Mouse (Mus musculus) frontal cortex, adult 2 months (tissue): Measurements from ENCODE around the gene Wwox. TPM values are rescaled to one million over a fixed set of nuclear protein-coding genes. Genes with fewer than 3 reads are reported as not detected.

Experiments used
- DNase-seq, 2 experiments: peaks; one replicate each; pipeline ENCODE4 v3.0.0; 2022; ENCODE audit warnings: low spot score in 1 of 2; ENCODE audit errors: extremely low spot score in 1 of 2
- polyA plus RNA-seq: library from polyadenylated mRNA; depleted of rRNA; stranded (reverse); fragments of >200 nt; gene quantifications from 2 replicates; pipeline ENCODE4 v1.2.3, GENCODE M21; 2012

Gene Wwox
- polyA plus RNA-seq, 1 experiment: 17.9 TPM

GRCm38 (mm10) chr8:114636376-114636775 is 196.9 kb downstream of the Wwox start:
- DNase-seq: no peak

DNA sequence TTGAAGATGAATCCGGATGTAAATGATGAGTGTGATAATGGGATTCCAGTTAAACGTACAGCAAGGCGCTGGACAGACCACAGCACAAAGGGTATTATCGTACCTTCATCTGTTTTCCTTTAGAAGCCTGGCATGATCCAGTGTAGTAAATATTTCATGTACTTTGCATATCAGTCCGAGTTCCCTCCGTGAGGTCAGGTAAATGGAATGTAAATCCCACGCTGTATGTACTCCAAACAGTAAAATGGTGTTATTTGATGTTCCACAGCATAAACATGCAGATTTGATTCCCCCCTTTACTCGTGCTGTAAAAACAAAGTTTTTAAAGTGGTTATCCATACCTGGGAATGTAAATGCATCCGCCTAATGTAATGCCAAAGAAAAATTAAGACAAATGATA is 202.4 kb downstream of the Wwox start:
- DNase-seq: no peak

- DNase-seq: no peak
These were observed 211.3 kb downstream of the Wwox start for GRCm38 (mm10) chr8:114650789-114651188.

GRCm38 (mm10) chr8:114657789-114658188 is 218.3 kb downstream of the Wwox start:
- no peak for DNase-seq

GRCm38 (mm10) chr8:114658475-114658874 is 219.0 kb downstream of the Wwox start:
- DNase-seq: no peak

- DNase-seq: no peak
These were observed 223.6 kb downstream of the Wwox start for GRCm38 (mm10) chr8:114663053-114663452.

DNA sequence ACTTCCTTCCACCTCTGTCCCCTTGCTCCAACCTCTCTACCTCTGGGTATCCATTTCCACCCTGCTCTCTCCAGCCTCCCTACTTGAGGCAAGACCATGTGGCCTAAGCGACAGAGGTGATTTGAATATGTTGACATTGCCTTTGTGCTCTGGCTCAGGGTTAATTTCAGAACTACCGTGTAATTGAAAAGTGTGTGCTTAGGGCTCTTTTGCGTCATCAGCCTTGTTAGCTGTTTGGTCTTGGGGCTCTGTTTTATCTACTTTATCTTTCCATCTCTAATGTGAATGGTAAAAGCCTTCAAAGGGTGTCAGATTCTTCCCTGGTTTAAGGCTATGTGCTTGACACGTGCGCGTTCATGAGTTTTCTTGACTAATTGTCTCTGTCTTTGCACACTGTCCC is 226.1 kb downstream of the Wwox start:
- no peak for DNase-seq

- DNase-seq: no peak
These were observed 231.3 kb downstream of the Wwox start for GRCm38 (mm10) chr8:114670801-114671200.

DNA sequence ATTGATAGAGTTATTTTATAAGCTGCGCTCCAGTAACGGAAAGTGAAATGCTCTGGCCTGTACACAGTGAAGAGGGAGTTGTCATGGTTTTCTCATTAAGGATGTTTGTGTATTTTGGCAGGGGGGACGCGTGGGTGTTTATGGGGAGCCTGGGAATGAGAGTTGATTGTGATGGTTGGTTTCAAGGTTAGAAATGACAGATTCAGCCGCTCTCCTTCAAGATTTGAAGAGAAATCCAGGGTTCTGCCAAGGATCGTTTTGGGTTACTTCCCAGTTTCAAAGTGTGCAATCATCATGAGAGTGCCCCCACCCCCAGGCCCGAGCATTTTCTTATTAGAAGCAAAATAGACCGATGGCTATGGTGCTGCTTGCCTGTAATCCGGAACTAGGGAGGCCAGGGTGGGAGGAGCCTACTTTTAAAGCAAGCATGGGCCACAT is 231.8 kb downstream of the Wwox start:
- no peak for DNase-seq

DNA sequence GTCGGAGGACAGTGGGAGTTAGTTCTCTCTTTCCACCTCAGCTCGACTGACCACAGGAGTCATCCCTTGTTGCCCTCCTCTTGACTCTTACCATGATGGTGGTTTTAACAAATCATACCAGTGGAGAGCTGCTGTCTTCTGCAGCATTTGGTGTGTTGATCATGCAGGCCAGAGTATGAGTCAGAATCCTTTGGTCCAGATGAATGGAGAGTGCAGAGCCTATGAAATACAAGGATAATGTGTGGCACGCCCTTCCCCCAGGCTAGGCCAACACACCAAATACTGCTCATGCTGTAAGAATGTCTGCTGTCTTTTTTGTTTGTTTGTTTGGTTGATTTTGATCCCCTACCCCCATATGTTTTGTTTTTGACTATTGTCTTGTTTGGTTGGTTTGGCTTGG is 234.0 kb downstream of the Wwox start:
- DNase-seq: no peak

DNA sequence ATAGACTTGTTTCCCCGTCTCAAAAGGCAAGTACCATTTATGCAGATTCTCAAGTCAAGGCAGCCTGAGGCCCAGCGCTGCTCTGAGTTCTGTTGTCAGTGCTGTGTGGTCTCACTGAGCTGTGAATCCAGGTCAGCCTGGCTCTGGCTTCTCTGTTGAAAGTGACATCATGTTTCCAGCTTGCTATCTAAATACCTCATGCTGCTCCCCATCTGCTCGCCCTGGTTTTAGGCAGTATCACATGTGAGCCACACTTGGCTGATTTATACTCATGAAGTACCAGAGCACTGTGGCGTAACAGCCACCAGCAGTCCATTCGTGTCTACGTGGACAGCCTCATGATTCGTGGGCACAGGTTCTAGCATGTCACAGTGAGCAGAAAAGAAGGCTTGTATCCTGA is 235.7 kb downstream of the Wwox start:
- DNase-seq: peak; percentile 14 to 58

DNA sequence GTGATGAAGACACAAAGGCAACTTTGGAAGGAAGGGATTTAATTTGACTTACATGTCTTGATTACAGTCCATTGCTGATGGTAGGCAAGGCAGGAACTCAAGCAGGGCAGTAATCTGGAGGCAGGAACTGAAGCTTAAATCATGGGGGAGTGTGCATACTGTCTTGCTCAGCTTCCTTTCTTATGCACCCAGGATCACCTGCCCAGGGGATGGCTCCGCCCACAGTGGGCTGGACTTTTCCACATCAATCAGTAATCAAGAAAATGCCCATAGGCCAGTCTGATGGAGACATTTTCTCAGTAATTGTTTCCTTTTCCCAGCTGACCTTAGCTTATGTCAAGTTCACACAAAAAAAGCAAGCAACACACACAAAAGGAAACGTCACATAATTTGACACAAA is 237.5 kb downstream of the Wwox start:
- DNase-seq: no peak

GRCm38 (mm10) chr8:114677551-114678127 is 238.2 kb downstream of the Wwox start:
- DNase-seq: no peak

DNA sequence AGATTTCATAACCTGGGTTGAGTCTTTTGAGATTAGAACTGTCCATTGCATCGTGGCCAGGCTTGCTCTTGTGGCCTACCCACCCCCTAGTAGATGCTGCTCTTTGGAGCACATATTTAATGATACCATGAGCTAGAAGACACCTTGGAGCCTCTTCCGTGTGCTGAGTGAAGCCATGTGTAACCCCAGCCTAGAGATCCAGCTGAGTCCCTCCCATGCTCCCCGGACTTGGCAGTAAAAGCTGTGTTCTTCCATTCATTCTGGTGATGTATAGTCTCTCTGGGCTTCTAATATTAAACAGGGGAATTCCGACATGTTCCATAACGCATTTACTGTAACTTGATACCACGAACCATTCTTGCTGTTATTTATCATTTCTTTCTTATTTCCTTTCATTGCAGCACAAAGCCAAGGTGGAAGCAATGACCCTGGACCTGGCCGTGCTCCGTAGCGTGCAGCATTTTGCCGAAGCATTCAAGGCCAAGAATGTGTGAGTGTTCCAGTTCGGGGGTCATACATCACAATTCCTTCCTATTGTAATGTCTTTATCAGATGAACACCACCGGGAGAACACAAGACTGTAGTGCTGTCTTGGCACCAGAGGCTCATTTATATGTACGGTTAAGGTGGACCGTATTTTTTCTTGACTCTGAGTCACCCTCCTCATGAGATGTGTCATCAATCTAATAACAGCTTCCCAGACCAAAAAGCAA is 240.1 kb downstream of the Wwox start:
- no peak for DNase-seq

- no peak for DNase-seq
These were observed 241.7 kb downstream of the Wwox start for GRCm38 (mm10) chr8:114681136-114681535.

- no peak for DNase-seq
These were observed 242.7 kb downstream of the Wwox start for GRCm38 (mm10) chr8:114682166-114682565.

- peak in 1 of 2 experiments; percentile 26 for DNase-seq
These were observed 244.7 kb downstream of the Wwox start for GRCm38 (mm10) chr8:114684046-114684702.

- DNase-seq: no peak
These were observed 247.0 kb downstream of the Wwox start for GRCm38 (mm10) chr8:114686462-114686861.

GRCm38 (mm10) chr8:114688732-114689131 is 249.3 kb downstream of the Wwox start:
- DNase-seq: no peak

GRCm38 (mm10) chr8:114694566-114695198 is 255.2 kb downstream of the Wwox start:
- DNase-seq: peak in 1 of 2 experiments; percentile 48

DNA sequence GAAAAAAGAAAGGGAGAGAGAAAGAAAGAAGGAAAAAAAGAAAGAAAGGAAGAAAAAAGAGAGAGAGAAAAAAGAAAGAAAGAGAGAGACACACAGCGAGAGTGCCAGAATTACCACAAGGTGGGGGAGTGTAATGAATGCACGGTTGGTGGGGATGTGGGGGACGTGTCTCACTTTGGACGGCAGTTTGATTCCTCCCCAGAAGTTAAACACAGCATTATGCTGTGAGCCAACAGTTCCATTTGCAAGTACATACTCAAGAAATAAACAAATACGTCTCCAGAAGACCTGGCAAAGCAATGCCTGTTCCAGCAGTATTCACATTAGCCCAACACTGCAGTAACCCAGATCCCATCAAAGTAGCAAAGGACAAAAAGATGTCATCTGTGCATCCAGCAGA is 264.1 kb downstream of the Wwox start:
- DNase-seq: no peak
